Mouse (Mus musculus): ENCODE measurements around the gene Plekhg3.

DNA sequence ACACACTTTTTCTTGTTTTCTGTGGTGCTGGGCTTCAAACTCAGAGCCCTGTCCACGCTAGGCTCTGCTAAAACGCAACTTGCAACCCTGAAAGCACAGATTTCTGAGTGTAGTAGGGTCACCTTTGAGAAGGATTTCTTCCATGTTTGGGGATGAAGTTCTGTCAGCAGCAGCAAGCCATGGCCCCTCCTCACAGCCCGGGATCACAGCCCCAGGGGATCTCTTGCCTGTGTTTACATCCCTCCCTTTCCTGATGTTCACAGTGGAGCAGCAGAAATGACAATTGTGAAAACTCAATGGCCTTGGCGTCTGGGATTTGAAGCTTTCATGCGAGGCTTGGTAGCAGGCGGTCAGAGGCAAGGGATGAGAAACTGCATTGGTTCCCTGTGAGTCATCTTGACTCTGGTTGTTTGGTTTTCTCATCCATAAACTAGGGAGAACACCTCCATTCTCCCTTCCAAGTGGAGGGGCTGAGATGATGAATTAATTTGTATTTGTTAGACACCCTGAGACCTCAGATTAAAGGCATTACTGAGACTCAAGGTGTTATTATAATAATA lies at the start of gene Plekhg3:
- TF ChIP-seq ZNF384 (IDR thresholded peaks at IDR 0.05; ENCODE audit: low read depth, low read length) (no peak), HCFC1 (IDR thresholded peaks at IDR 0.05; ENCODE audit: borderline replicate concordance, insufficient read depth, low read length) (no peak), CHD2 (IDR thresholded peaks at IDR 0.05; ENCODE audit: low read depth, low read length) (no peak), ZC3H11A (IDR thresholded peaks at IDR 0.05; ENCODE audit: borderline replicate concordance, low read depth, low read length) (no peak)
